Mouse (Mus musculus): ENCODE results near the gene Jph2.

- no peak for TF ChIP-seq GATA1 (IDR thresholded peaks at IDR 0.05; ENCODE audit: borderline replicate concordance, low read length)
- no peak for TF ChIP-seq FLI1 (IDR thresholded peaks at IDR 0.05; ENCODE audit: low read length)
Observed at GRCm38 (mm10) chr2:163362940-163363921, 34.6 kb downstream of the Jph2 start.

All from megakaryocyte, embryonic 14.5 days (primary cell).